Mouse (Mus musculus) ovary, adult 10 weeks (tissue): Measurements from ENCODE around the gene Gm21936. TPM values are rescaled to one million over a fixed set of nuclear protein-coding genes. Genes with fewer than 3 reads are reported as not detected.

Experiments used
- polyA plus RNA-seq: library from polyadenylated mRNA; stranded (reverse); fragments of 350-450 nt; fragmentation: Illumina TruSeq; extraction: RNeasy Lipid Tissue Mini Kit (QIAGEN cat#74804); gene quantifications from one replicate; pipeline ENCODE4 v1.2.3, GENCODE M21; 2014

The Gm21936 gene
- not detected for polyA plus RNA-seq

DNA sequence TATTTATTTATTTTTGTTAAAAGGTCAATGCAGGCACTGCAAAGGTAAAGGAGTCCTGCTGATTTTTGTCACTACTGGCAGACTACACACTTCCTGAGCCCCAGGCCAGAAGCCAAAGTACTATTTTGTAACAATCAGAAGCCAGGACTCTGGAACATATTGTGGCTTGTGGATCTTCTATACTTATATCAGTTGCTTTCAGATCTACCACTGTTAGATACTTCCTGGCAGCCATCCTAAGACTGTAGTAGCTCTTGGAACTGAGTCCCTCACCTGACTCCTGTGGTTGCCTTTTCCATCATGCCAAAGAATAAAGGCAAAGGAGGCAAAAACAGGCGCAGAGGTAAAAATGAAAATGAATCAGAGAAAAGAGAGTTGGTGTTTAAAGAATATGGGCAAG is at the start of gene Gm21936:
Gm21936 (plus strand) TSS at position 301 of the 400 bp plus-strand sequence.

DNA sequence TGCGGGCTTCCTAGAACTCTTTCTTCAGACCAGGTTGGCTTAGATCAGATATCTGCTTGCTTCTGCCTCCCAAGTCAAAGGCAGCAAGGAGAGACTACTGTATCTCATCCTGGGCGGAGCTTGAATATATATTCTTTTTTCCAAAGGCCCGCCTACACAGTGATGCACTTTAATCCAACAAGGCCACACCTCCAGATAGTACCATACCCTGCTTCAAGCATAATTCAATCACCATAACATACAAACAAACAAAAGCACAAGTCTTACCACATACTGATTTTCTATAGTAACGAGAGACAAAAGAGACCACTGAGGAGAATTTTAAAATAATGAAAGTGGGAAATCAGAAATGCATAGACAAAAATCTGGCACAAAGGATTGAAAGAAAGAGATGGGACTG is 19.7 kb upstream of the Gm21936 start, which contains the start of gene Gm21319:
Gm21319 (minus strand) TSS at position 101 of the 400 bp plus-strand sequence.

DNA sequence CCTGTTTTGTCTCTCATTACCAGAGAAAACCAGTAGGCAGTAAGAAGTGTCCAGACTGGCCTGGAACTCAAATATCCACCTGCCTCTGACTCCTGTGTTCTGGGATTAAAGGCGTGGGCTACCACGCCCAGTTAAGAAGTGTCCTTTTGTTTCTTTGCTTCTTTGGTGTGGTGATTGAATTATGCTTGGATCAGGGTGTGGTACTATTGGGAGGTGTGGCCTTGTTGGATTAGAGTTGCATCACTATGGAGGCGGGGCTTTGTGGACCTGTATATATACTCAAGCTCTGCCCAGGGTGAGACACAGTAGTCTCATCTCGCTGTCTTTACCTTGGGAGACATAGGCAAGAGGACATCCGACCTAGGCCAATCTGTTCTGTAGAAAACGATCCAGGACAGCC is 21.0 kb downstream of the Gm21936 start, which contains the start of gene BB287469:
BB287469 (plus strand) TSS at position 301 of the 400 bp plus-strand sequence.

DNA sequence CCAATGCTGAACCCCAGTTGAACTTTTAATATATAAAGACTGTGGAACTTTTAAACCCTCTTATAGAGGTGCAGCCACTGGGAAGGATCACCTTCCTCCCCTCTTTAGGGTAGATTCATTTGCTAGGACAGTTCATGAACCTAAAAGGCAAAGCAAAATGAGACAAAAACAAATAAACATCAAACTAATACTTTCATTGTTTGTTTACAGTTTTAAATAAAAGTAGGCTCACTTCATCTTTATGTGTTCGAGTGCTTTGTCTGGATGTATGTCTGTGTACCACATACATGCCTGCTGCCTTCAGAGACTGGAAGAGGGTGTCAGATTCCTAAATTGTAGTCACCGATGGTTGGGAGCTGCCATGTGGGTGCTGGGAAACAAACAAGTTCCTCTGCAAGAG is 46.9 kb downstream of the Gm21936 start, which contains the start of gene Gm2001:
Gm2001 (minus strand) TSS at position 101 of the 400 bp plus-strand sequence.

Other genes starting within 250 kb of the Gm21936 start
- gene Oog1, start 192.8 kb upstream of the Gm21936 start, polyA plus RNA-seq: 51.4 TPM
- gene Gm4027, start 176.6 kb upstream of the Gm21936 start, polyA plus RNA-seq: not detected
- gene Gm16381, start 150.9 kb upstream of the Gm21936 start, polyA plus RNA-seq: not detected
- not detected for gene Gm21319, start 19.8 kb upstream of the Gm21936 start, polyA plus RNA-seq
- not detected for gene BB287469, start 21.1 kb downstream of the Gm21936 start, polyA plus RNA-seq
- not detected for gene Gm2001, start 46.8 kb downstream of the Gm21936 start, polyA plus RNA-seq
- gene Gm2016, start 78.6 kb downstream of the Gm21936 start, polyA plus RNA-seq: not detected
- gene Gm2022, start 99.9 kb downstream of the Gm21936 start, polyA plus RNA-seq: not detected
- not detected for gene Gm2035, start 124.3 kb downstream of the Gm21936 start, polyA plus RNA-seq
- gene Gm2042, start 158.6 kb downstream of the Gm21936 start, polyA plus RNA-seq: 95.4 TPM
- gene Gm2075, start 216.3 kb downstream of the Gm21936 start, polyA plus RNA-seq: not detected
- not detected for gene Gm6803, start 223.3 kb downstream of the Gm21936 start, polyA plus RNA-seq
- not detected for gene Gm2056, start 231.5 kb downstream of the Gm21936 start, polyA plus RNA-seq